Mouse (Mus musculus) lung, postnatal 0 days (tissue): ENCODE data around the gene Ctnnbl1.

Experiments
- CTCF ChIP-seq: IDR thresholded peaks from 2 replicates; pipeline ENCODE4 v1.5.1; 2016; ENCODE audit warnings: antibody characterized with exemption, mild to moderate bottlenecking
- EP300 ChIP-seq: IDR thresholded peaks from 2 replicates; pipeline ENCODE4 v1.6.1; 2016; ENCODE audit warnings: antibody characterized with exemption, mild to moderate bottlenecking, control low read depth

- TF ChIP-seq CTCF: no peak
- no peak for TF ChIP-seq EP300
Measured at GRCm38 (mm10) chr2:157840641-157841078, 103.5 kb downstream of the Ctnnbl1 start.
